Mouse (Mus musculus) spleen, embryonic (tissue): ENCODE data around the gene Il15.

ENCODE experiments used
- CTCF ChIA-PET: fragments of 350-600 bp; sonication (Branson Sonifier 250); formaldehyde crosslinking; loops from one replicate; lab custom pipeline; 2022; lab: Charles Lee

Gene Il15

GRCm38 (mm10) chr8:82361061-82361460 lies 42.0 kb downstream of the Il15 start:
- CTCF ChIA-PET = no interaction called here

- CTCF ChIA-PET = no interaction called here
Measured at GRCm38 (mm10) chr8:82356091-82356490, 46.9 kb downstream of the Il15 start.

- CTCF ChIA-PET = no interaction called here
Measured at GRCm38 (mm10) chr8:82351268-82351943, 51.6 kb downstream of the Il15 start.

GRCm38 (mm10) chr8:82349299-82349698 lies 53.7 kb downstream of the Il15 start:
- CTCF ChIA-PET = no interaction called here

GRCm38 (mm10) chr8:82346485-82346884 lies 56.5 kb downstream of the Il15 start:
- CTCF ChIA-PET = no interaction called here

GRCm38 (mm10) chr8:82331675-82332234 lies 71.3 kb downstream of the Il15 start:
- CTCF ChIA-PET = no interaction called here

- CTCF ChIA-PET = no interaction called here
Measured at GRCm38 (mm10) chr8:82327986-82328652, 74.9 kb downstream of the Il15 start.

GRCm38 (mm10) chr8:82326061-82326460 lies 77.0 kb downstream of the Il15 start:
- CTCF ChIA-PET = no interaction called here

- CTCF ChIA-PET = no interaction called here
Measured at GRCm38 (mm10) chr8:82325586-82325985, 77.4 kb downstream of the Il15 start.

GRCm38 (mm10) chr8:82317446-82317845 lies 85.6 kb downstream of the Il15 start:
- CTCF ChIA-PET = no interaction called here

- CTCF ChIA-PET = no interaction called here
Measured at GRCm38 (mm10) chr8:82306424-82306823, 96.6 kb downstream of the Il15 start.

GRCm38 (mm10) chr8:82296256-82296655 lies 106.8 kb downstream of the Il15 start:
- CTCF ChIA-PET = no interaction called here

GRCm38 (mm10) chr8:82291659-82292058 lies 111.4 kb downstream of the Il15 start:
- CTCF ChIA-PET = no interaction called here

- CTCF ChIA-PET = no interaction called here
Measured at GRCm38 (mm10) chr8:82285866-82286265, 117.2 kb downstream of the Il15 start.

- CTCF ChIA-PET = no interaction called here
Measured at GRCm38 (mm10) chr8:82281995-82282394, 121.0 kb downstream of the Il15 start.
